ENCODE assay signal across 15 mouse cellular contexts in the genomic region with DNA sequence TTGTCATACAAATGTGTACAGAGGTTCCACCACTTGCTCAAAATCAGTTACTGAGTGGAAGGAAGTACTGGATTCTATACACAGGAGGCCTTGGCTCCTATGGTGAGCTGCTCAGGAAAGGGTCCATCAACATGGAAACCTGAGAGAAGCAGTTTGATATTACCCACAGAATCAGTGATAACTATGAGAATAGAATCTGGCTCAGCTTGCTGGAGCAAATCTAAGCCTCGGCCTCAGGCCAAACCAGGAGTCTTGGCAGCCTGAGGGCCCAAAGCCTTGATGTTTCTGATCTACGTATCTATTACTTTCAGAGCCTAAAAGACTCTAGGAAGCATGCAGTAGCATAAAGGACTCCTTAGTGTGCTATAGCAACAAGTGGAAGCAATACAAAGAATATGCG.
"Had no signal": no experiment of that assay in that cellular context is flagged by ENCODE, and none has a peak within 500 bp of the region (broad histone marks: within the 10 kb centered on the region; RNA-seq: fewer than 3 reads in every experiment).

No protein-coding gene starts in this region.

- H3K9me3 ChIP-seq: neural tube, embryonic 15.5 days; stomach, embryonic 15.5 days had no signal

- H3K27ac ChIP-seq: neural tube, embryonic 15.5 days; stomach, embryonic 15.5 days; stomach, postnatal 0 days had no signal

- DNase-seq: retina, postnatal 1 day; right cerebral cortex, adult 18-20 months; right cerebral cortex, postnatal 14 days; right cerebral cortex, postnatal 25 days; right cerebral cortex, postnatal 4 days; spleen, adult 18-20 months; thymus, adult 18-20 months; thymus, adult 2 months; thymus, postnatal 14 days; thymus, postnatal 25 days; thymus, postnatal 36 days; thymus, postnatal 4 days had no signal

- H3K4me3 ChIP-seq: neural tube, embryonic 15.5 days; stomach, embryonic 15.5 days had no signal

- H3K4me2 ChIP-seq: neural tube, embryonic 15.5 days; stomach, embryonic 15.5 days had no signal

- H3K9ac ChIP-seq: neural tube, embryonic 15.5 days; stomach, embryonic 15.5 days had no signal

- H3K27me3 ChIP-seq: neural tube, embryonic 15.5 days; stomach, embryonic 15.5 days had no signal

- H3K36me3 ChIP-seq: neural tube, embryonic 15.5 days; stomach, embryonic 15.5 days had no signal

- H3K4me1 ChIP-seq: neural tube, embryonic 15.5 days; stomach, embryonic 15.5 days had no signal
